Mouse (Mus musculus): ENCODE measurements at regions not wholly inside any gene's neighbourhood (a gene's known extent, or its start where the extent isn't known, plus 50 kb on each side); places are given as distances from the start of the nearest gene placed in this dataset.

DNA sequence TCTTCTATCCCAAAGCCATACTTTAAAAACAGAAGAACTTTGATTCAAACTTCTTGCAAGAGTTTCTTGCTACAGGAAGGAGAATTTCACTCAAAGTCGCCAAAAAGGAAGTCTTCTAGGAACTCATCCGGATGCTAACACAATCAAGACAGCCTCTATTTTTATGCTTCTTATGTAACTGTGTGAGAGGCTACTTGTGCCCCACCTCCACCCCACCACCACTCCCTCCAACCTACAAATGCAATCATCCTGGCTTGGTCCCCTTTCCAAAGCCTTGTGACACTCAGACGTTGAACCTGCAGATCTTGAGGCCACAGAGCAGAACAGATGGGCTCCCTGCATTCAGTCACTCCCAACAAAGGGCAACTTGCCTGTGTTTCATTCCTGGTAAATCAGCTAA is 77.1 kb upstream of the Gm47985 start:
- Histone ChIP-seq H3K27ac (replicated peaks) (no peak overlapping the region), H3K4me2 (no peak overlapping the region)
- WGBS: 51% methylated on average over 3 of the region's 3 CpGs

DNA sequence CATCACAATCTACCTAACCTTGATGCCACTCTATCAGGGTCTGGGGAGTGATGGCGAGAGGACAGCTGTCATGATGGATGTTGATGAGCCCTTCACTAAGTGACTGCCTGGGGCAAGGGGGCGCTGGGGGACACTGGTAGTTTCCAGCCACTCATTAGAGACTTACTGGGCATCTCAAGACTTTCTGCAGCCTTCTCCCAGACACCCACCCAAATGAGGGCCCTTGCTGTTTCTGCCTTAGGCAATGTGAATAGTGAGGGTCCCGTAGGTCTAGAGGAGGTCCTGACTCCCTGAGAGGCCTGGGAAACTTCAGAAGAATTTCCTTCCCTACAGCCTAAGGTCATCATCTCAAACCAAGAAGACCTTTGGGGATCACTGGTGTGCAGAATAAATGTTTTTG is 74.9 kb upstream of the Gm47985 start:
- Histone ChIP-seq H3K27ac (replicated peaks) (no peak overlapping the region), H3K9ac (no peak overlapping the region), H3K4me3 (no peak overlapping the region), H3K4me1 (peaks cover 26% of the 10 kb centered on the region), H3K27me3 (replicated peaks) (no peaks in the 10 kb centered on the region), H3K36me3 (no peaks in the 10 kb centered on the region), H3K9me3 (no peaks in the 10 kb centered on the region), H3K4me2 (no peak overlapping the region)
- WGBS: 73% methylated on average over 3 of the region's 3 CpGs
- ATAC-seq (ENCODE audit: extremely low read depth, insufficient number of reproducible peaks, low FRiP score, low TSS enrichment): no peak

More for the DNA sequence above, 77.1 kb upstream of the Gm47985 start:
- no peaks in the 10 kb centered on the region for H3K9me3 ChIP-seq
- no peak for ATAC-seq (ENCODE audit: extremely low read depth, insufficient number of reproducible peaks, low FRiP score, low TSS enrichment)
- no peaks in the 10 kb centered on the region for H3K36me3 ChIP-seq
- no peaks in the 10 kb centered on the region for H3K27me3 ChIP-seq (replicated peaks)
- H3K4me3 ChIP-seq: no peak overlapping the region
- H3K9ac ChIP-seq: no peak overlapping the region
- H3K4me1 ChIP-seq: peaks cover 35% of the 10 kb centered on the region

DNA sequence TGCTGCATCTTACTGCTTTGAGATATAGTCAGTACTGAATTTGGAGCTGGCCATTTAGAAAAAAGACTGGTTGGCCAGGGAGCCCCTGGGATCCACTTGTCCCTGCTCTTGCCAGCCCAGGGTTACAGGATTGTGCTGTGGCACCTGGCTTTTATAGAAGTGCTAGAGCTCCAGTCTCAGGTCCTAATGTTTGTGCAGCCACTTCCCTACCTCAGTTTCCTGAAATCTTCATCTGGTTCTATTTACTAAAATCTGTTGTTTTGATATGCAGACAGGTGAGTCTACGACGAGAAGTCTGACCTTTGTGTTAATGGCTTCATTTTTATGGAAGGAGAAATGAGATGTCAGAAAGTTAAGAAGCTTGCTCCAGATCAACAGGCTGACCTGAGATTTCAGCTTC is 73.0 kb upstream of the Gm47985 start:
- Histone ChIP-seq H3K9ac (no peak overlapping the region), H3K4me3 (no peak overlapping the region), H3K36me3 (no peaks in the 10 kb centered on the region), H3K9me3 (no peaks in the 10 kb centered on the region), H3K27me3 (replicated peaks) (no peaks in the 10 kb centered on the region), H3K27ac (replicated peaks) (no peak overlapping the region), H3K4me2 (no peak overlapping the region), H3K4me1 (peaks cover 9% of the 10 kb centered on the region)
- ATAC-seq (ENCODE audit: extremely low read depth, insufficient number of reproducible peaks, low FRiP score, low TSS enrichment): no peak
- 92% methylated on average over 2 of the region's 2 CpGs for WGBS

DNA sequence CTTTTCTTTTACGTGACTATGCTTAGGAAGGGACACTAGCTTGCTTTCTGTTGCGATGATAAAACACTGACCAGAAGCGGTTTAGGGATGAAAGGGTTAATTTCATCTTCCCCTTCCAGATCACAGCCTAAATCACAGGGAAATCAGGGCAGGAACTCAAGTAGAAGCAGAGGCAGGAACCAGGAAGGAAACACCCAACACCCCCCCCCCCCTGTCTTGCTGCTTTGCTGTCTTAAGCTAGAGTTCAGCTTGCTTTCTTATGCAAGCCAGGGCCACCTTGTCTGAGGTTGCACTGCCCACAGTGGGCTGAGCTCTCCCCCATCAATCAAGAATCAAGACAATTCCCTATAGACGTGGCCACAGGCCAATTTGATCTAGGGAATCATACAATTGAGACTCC is 71.9 kb upstream of the Gm47985 start:
- 71% methylated on average over 4 of the region's 4 CpGs for WGBS
- Histone ChIP-seq H3K4me3 (no peak overlapping the region), H3K27me3 (replicated peaks) (no peaks in the 10 kb centered on the region), H3K27ac (replicated peaks) (no peak overlapping the region), H3K9me3 (no peaks in the 10 kb centered on the region), H3K4me2 (no peak overlapping the region), H3K36me3 (no peaks in the 10 kb centered on the region), H3K4me1 (peaks cover 1% of the 10 kb centered on the region), H3K9ac (no peak overlapping the region)
- ATAC-seq (ENCODE audit: extremely low read depth, insufficient number of reproducible peaks, low FRiP score, low TSS enrichment): no peak

DNA sequence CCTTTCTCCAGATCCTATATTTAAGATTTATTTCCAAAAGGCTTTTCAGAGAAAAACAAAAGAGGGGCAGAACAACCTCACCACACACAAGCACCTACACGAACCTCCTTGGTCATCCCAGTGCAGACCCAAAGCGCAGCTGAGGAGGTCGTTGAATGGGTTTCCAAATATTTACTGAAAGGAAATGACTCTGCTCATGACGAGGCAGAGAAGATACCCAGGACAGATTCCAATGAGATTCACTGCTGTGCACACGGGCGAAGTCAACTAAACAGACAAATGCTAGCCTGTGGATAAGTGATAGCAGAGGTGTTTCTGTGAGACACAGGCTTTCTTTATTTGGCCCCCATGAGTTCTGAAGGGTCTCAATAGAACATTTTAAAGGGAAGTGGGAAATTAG is 70.7 kb upstream of the Gm47985 start:
- Histone ChIP-seq H3K9me3 (no peaks in the 10 kb centered on the region), H3K4me1 (no peaks in the 10 kb centered on the region; the same call in 1 of the 2 replicates), H3K27ac (replicated peaks) (no peak overlapping the region), H3K4me2 (no peak overlapping the region), H3K9ac (no peak overlapping the region), H3K4me3 (no peak overlapping the region), H3K27me3 (replicated peaks) (no peaks in the 10 kb centered on the region), H3K36me3 (no peaks in the 10 kb centered on the region)
- 48% methylated on average over 6 of the region's 6 CpGs for WGBS
- ATAC-seq (ENCODE audit: extremely low read depth, insufficient number of reproducible peaks, low FRiP score, low TSS enrichment): no peak

DNA sequence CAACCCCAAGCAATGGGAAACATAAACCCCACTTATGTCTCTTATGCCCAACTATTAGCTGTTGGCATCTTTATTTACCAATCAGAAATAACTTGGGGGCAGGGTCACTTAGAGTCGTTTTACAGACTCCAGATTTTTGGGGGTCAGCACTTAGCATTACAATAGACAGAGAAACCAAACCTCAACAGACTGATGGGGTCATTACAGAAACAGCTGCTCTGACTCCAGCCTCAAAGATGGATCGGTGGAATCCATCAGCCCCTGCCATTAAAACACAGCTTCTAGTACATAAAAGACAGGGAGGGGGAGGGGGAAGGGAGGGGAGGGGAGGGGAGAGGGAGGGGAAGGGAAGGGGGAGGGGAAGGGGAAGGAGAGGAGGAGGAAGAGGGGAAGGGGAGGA is 69.9 kb upstream of the Gm47985 start:
- 53% methylated on average over 2 of the region's 2 CpGs for WGBS
- no peak overlapping the region for H3K9ac ChIP-seq
- H3K27ac ChIP-seq (replicated peaks): no peak overlapping the region
- H3K36me3 ChIP-seq: no peaks in the 10 kb centered on the region
- H3K9me3 ChIP-seq: no peaks in the 10 kb centered on the region
- H3K4me3 ChIP-seq: no peak overlapping the region
- no peaks in the 10 kb centered on the region for H3K27me3 ChIP-seq (replicated peaks)
- H3K4me1 ChIP-seq: no peaks in the 10 kb centered on the region; the same call in 1 of the 2 replicates
- ATAC-seq (ENCODE audit: extremely low read depth, insufficient number of reproducible peaks, low FRiP score, low TSS enrichment): no peak
- H3K4me2 ChIP-seq: no peak overlapping the region

DNA sequence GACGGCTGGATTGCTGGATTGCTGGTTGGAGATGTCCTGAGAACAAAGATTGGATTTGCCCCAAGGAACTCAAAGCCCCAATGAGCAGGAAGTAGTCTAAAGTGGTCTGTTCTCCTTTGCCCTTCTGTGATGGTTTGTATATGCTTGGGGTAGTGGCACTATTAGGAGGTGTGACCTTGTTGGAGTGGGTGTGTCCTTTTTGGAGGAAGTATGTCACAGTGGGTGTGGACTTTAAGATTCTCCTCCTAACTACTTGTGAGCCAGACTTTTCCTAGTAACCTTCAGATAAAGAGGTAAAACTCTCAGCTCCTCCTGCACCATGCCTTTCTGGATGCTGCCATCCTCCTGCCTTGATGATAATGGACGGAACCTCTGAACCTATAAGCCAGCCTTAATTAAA is 69.1 kb upstream of the Gm47985 start:
- 74% methylated on average over 2 of the region's 2 CpGs for WGBS
- Histone ChIP-seq H3K4me1 (no peaks in the 10 kb centered on the region; the same call in 1 of the 2 replicates), H3K9ac (no peak overlapping the region), H3K4me2 (no peak overlapping the region), H3K27me3 (replicated peaks) (no peaks in the 10 kb centered on the region), H3K4me3 (no peak overlapping the region), H3K27ac (replicated peaks) (no peak overlapping the region), H3K9me3 (no peaks in the 10 kb centered on the region), H3K36me3 (no peaks in the 10 kb centered on the region)
- ATAC-seq (ENCODE audit: extremely low read depth, insufficient number of reproducible peaks, low FRiP score, low TSS enrichment): no peak

DNA sequence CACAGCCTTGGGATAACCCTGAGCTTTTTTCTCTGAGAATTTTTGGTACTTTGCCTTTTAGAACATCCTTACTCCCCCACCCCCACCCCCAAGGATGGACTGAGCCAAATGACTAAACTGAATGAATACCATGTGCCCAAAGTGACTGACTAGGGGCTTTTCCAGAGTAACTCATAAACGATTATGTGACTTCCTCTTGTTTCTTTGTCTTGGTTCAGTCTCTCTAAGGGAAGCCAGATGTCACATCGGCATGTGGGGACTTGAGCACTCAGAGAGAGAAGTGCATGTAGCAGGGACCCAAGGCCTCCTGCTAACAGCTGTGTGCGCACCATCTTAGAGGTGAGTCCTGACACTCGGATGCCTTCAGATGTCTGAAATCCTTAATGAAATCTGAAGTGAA is 63.8 kb upstream of the Gm47985 start:
- ATAC-seq (ENCODE audit: extremely low read depth, insufficient number of reproducible peaks, low FRiP score, low TSS enrichment): no peak
- no peak overlapping the region for H3K27ac ChIP-seq (replicated peaks)
- no peak overlapping the region for H3K4me3 ChIP-seq
- no peaks in the 10 kb centered on the region for H3K4me1 ChIP-seq
- no peaks in the 10 kb centered on the region for H3K27me3 ChIP-seq (replicated peaks)
- 55% methylated on average over 4 of the region's 4 CpGs for WGBS
- H3K9ac ChIP-seq: no peak overlapping the region
- no peaks in the 10 kb centered on the region for H3K9me3 ChIP-seq
- no peak overlapping the region for H3K4me2 ChIP-seq
- no peaks in the 10 kb centered on the region for H3K36me3 ChIP-seq

DNA sequence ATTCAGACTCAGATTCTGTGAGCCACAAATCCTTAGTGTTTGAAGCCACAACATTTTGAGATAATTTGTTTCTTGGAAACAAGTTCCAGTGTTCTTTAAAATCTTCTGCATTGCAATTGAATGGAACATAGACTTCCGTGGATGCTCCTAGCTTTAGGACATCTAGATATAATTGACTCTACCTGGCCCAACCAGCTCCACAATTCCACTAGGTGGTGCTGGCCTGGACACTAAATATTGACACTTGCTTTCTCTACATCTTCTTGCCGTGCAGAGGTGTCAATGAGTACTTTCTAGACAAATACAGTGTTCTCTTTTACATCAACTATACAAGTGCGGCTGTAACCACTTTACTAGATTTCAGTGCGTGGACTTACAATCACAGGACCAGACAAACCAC is 63.4 kb upstream of the Gm47985 start:
- H3K9ac ChIP-seq: no peak overlapping the region
- no peak overlapping the region for H3K4me2 ChIP-seq
- no peak overlapping the region for H3K4me3 ChIP-seq
- no peaks in the 10 kb centered on the region for H3K27me3 ChIP-seq (replicated peaks)
- no peaks in the 10 kb centered on the region for H3K4me1 ChIP-seq
- ATAC-seq (ENCODE audit: extremely low read depth, insufficient number of reproducible peaks, low FRiP score, low TSS enrichment): no peak
- no peak overlapping the region for H3K27ac ChIP-seq (replicated peaks)
- no peaks in the 10 kb centered on the region for H3K9me3 ChIP-seq
- no peaks in the 10 kb centered on the region for H3K36me3 ChIP-seq
- WGBS: 80% methylated on average over 4 of the region's 4 CpGs

DNA sequence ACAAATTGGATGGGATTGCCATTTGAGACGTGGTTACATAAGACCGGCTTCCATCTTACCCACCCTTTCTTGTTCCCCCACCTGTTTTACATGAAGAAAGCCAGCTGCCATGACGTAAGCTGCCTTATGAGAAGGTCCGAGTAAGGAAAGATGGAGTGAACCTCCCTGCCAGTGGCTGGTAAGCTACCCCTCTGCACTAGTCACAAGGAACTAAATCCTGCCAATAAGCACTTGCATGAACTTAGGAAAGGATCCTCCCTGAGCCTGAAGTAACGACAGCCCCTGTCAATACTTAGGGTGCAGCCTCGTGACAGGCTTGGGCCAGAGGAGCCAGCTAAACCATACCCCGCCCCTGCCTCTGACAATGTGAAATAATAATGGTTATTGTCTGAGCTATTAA is 62.8 kb upstream of the Gm47985 start:
- WGBS: 80% methylated on average over 7 of the region's 7 CpGs
- Histone ChIP-seq H3K36me3 (no peaks in the 10 kb centered on the region), H3K27me3 (replicated peaks) (no peaks in the 10 kb centered on the region)

DNA sequence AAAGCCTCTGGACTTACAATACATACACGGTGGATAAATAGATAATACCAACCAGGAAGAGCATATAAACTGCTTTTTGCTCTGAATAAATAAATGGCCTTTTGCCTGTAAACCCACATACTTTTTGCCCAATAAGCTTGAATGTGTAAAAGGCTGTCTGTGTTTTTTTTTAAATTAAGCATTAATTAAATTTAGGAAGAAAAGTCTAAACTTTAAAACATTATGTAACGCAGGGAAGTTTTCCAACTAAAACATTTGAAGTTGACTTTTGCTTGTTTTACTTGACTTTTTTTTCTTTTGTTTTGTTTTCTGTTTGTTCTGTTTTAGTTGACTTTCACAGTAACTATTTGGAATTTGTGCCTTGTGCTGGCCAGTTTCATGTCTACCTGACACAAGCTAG is 60.7 kb upstream of the Gm47985 start:
- Histone ChIP-seq H3K4me3 (no peak overlapping the region), H3K4me1 (0 out of 2 replicates have a peak, but pooled peaks cover 5% of the 10 kb centered on the region), H3K27me3 (replicated peaks) (no peaks in the 10 kb centered on the region), H3K27ac (replicated peaks) (no peak overlapping the region), H3K4me2 (no peak overlapping the region), H3K9me3 (no peaks in the 10 kb centered on the region), H3K9ac (no peak overlapping the region), H3K36me3 (no peaks in the 10 kb centered on the region)
- WGBS: 92% methylated on average over 2 of the region's 2 CpGs
- ATAC-seq (ENCODE audit: extremely low read depth, insufficient number of reproducible peaks, low FRiP score, low TSS enrichment): no peak

More for the DNA sequence above, 62.8 kb upstream of the Gm47985 start:
- Histone ChIP-seq H3K4me1 (no peaks in the 10 kb centered on the region), H3K4me2 (no peak overlapping the region), H3K9me3 (no peaks in the 10 kb centered on the region), H3K27ac (replicated peaks) (no peak overlapping the region), H3K4me3 (no peak overlapping the region), H3K9ac (no peak overlapping the region)
- no peak for ATAC-seq (ENCODE audit: extremely low read depth, insufficient number of reproducible peaks, low FRiP score, low TSS enrichment)

DNA sequence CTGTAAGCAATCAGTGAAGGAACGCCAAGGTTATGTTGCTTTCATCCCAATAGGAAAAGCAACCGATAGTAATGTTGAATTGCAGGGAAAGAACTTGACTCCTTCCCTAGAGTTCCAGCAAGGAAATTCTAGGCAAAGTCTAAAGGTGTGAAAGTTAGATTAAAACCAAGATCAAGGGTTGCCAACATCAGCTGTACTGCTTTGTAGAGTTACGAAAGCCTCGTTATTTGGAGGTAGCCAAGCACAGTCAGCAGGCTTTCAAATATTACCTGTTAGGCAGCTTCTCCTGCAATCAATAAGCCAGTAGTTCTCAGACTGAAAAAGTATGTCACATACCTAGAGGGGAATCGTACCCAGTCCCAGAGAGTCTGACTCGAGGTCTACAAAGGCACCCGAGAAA is 58.4 kb upstream of the Gm47985 start:
- no peaks in the 10 kb centered on the region for H3K9me3 ChIP-seq
- no peak overlapping the region for H3K4me3 ChIP-seq
- H3K27ac ChIP-seq (replicated peaks): no peak overlapping the region
- no peak overlapping the region for H3K4me2 ChIP-seq
- WGBS: 88% methylated on average over 7 of the region's 7 CpGs
- ATAC-seq (ENCODE audit: extremely low read depth, insufficient number of reproducible peaks, low FRiP score, low TSS enrichment): no peak
- H3K4me1 ChIP-seq: peaks cover 20% of the 10 kb centered on the region
- no peaks in the 10 kb centered on the region for H3K27me3 ChIP-seq (replicated peaks)
- H3K9ac ChIP-seq: no peak overlapping the region
- no peaks in the 10 kb centered on the region for H3K36me3 ChIP-seq
